Mouse (Mus musculus) liver, embryonic 11.5 days (tissue): ENCODE results near the gene Bri3bp. TPM values are rescaled to one million over a fixed set of nuclear protein-coding genes. Genes with fewer than 3 reads are reported as not detected.

Source experiments
- ATAC-seq: fragments of 200-750 bp; cut with Nextera tagmentation; replicated peaks from 2 replicates; pipeline ENCODE4 v1.8.0; 2017; ENCODE audit warnings: moderate number of reproducible peaks, mild to moderate bottlenecking, moderate TSS enrichment, moderate library complexity; ENCODE audit not compliant: low FRiP score
- DNase-seq: peaks from one replicate; pipeline ENCODE4 v3.0.0-alpha.2; 2017; ENCODE audit warnings: low spot score
- H3K27ac ChIP-seq: fragments of 300-500 bp; sonication (generic); 2 replicates; pipeline ENCODE4 v1.5.1; 2014; ENCODE audit warnings: mild to moderate bottlenecking, low read depth, low read length, control low read depth
- H3K27me3 ChIP-seq: fragments of 300-500 bp; sonication (generic); replicated peaks from 2 replicates; pipeline ENCODE4 v1.6.1; 2014; ENCODE audit warnings: low read length, mixed read lengths; ENCODE audit not compliant: control insufficient read depth, insufficient read depth
- H3K36me3 ChIP-seq: fragments of 300-500 bp; sonication (generic); 2 replicates; pipeline ENCODE4 v1.6.1; 2014; ENCODE audit warnings: mild to moderate bottlenecking, low read length, moderate library complexity, mixed read lengths; ENCODE audit not compliant: control insufficient read depth, insufficient read depth
- H3K4me1 ChIP-seq: fragments of 300-500 bp; sonication (generic); replicated peaks from 2 replicates; pipeline ENCODE4 v1.6.1; 2014; ENCODE audit warnings: low read length, mixed read lengths; ENCODE audit not compliant: control insufficient read depth, insufficient read depth
- H3K4me2 ChIP-seq: fragments of 300-500 bp; sonication (generic); 2 replicates; pipeline ENCODE4 v1.6.1; 2014; ENCODE audit warnings: mild to moderate bottlenecking, control low read depth, moderate library complexity
- H3K4me3 ChIP-seq: fragments of 300-500 bp; sonication (generic); 2 replicates; pipeline ENCODE4 v1.5.1; 2014; ENCODE audit warnings: low read depth, low read length, control low read depth
- H3K9ac ChIP-seq: fragments of 300-500 bp; sonication (generic); 2 replicates; pipeline ENCODE4 v1.6.1; 2014; ENCODE audit warnings: low read depth, low read length, control low read depth
- H3K9me3 ChIP-seq: fragments of 300-500 bp; sonication (generic); 2 replicates; pipeline ENCODE4 v1.6.1; 2016; ENCODE audit warnings: low read length, inconsistent platforms, mixed read lengths; ENCODE audit not compliant: control insufficient read depth
- whole genome bisulfite sequencing: fragments of 180-500 bp; shearing (Covaris S2); extraction: QIAGEN DNeasy Blood & Tissue Kit; methylation state at CpG from one replicate; pipeline ENCODE4 v1.1.7; 2014; 5-methylcytosine and 5-hydroxymethylcytosine counted together
- polyA plus RNA-seq: library from polyadenylated mRNA; unstranded; fragments of >200 nt; fragmentation: Nextera tagmentation; extraction: Ambion mirVana; gene quantifications from 2 replicates; pipeline ENCODE4 v1.2.1, GENCODE M21; 2014

Gene Bri3bp
- polyA plus RNA-seq, 1 experiment from 2014 or later = 67.9 TPM

DNA sequence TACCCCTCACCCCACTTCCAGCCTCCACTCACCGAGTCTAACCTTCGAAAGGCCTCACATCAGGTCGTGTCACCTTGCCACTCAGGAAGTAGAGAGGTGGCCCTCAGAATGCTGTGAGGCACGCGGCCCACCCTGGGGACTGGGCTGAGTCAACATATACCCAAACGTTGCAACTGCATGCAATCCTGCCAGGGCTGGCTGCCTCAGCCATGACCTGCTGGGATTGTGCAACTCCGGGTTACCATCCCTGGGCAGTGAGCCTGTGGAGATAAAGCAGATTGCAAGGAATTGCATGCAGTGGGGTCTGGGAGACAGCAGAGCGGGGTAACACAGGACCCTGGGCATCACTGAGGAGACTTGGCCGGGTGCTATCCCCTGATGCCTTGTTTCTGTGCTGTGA lies 11.2 kb downstream of the Bri3bp start:
- H3K4me3 ChIP-seq = no peak overlapping the region
- ATAC-seq (no peak), DNase-seq (no peak)
- no peak overlapping the region for H3K9ac ChIP-seq
- no peaks in the 10 kb centered on the region for H3K27me3 ChIP-seq
- 76% methylated on average over 9 of the region's 9 CpGs for WGBS
- no peak overlapping the region for H3K4me2 ChIP-seq
- peaks cover 13% of the 10 kb centered on the region for H3K4me1 ChIP-seq
- H3K9me3 ChIP-seq = no peaks in the 10 kb centered on the region
- peak overlapping the region; percentile 19; the same call in 1 of the 2 replicates for H3K27ac ChIP-seq
- H3K36me3 ChIP-seq = peaks cover 14% of the 10 kb centered on the region; the same call in 1 of the 2 replicates

DNA sequence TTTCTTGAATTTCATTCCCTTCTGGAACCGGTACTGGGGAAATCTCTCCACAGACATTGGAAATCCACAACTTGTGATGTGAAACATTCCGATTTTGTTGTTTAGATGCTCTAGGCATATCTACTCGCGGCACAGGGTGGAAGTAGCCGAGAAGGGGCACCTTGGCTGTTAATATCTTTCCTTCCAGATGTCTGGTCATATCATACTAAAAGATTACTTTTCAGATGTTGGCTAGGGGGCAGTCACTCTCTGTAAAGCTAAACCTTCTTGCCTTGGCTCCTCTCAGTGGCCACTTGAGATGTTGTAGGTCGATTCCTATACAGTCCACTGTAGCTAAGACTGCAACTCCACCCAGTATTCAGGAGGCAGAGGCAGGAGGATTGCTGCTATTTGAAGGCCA lies 14.7 kb downstream of the Bri3bp start:
- Histone ChIP-seq H3K27ac (no peak overlapping the region), H3K4me1 (peaks cover 15% of the 10 kb centered on the region), H3K4me3 (no peak overlapping the region), H3K27me3 (no peaks in the 10 kb centered on the region), H3K4me2 (no peak overlapping the region), H3K9me3 (no peaks in the 10 kb centered on the region), H3K36me3 (peaks cover 14% of the 10 kb centered on the region; the same call in 1 of the 2 replicates), H3K9ac (no peak overlapping the region)
- 67% methylated on average over 6 of the region's 6 CpGs for WGBS
- ATAC-seq = peak; percentile 65
- DNase-seq = no peak

DNA sequence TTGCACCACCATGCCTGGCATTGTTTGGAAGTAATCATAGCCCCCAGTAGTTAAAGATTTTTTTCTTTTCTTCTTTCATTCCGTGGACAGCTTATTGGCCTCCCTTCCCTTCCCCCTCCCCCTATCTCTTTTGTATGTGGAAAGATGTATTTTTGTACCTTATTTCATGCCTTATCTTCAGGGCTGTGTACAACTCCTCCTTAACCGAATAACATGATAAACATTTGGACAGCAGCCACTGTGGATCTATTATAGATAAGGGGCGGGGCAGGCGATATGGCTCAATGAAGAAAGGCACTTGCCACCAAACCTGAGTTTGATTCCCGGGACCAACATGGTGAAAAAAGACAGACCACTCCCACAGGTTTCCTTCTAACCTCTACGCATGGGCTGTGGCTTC lies 16.2 kb downstream of the Bri3bp start:
- Histone ChIP-seq H3K27me3 (no peaks in the 10 kb centered on the region), H3K4me3 (no peak overlapping the region), H3K4me1 (peaks cover 18% of the 10 kb centered on the region), H3K9me3 (no peaks in the 10 kb centered on the region), H3K36me3 (peaks cover 14% of the 10 kb centered on the region; the same call in 1 of the 2 replicates), H3K27ac (no peak overlapping the region; the same call in 1 of the 2 replicates), H3K4me2 (peak overlapping the region; percentile 36), H3K9ac (no peak overlapping the region)
- WGBS = 61% methylated on average over 6 of the region's 6 CpGs
- peak; percentile 48 for ATAC-seq
- DNase-seq = no peak

DNA sequence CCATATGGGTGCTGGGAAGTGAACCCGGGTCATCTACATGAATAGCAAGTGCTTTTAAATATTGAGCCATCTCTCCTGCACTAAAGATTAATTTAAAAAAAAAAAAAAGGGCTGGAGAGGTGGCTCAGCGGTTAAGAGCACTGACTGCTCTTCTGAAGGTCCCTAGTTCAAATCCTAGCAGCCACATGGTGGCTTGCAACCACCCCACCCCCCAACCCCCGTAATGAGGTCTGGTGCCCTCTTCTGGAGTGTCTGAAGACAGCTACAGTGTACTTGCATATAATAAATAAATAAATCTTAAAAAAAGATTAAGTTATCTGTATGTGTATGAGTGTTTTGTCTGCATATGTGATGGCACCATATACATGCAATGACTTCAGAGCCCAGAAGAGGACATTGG lies 19.2 kb downstream of the Bri3bp start:
- H3K27me3 ChIP-seq = no peaks in the 10 kb centered on the region
- 74% methylated on average over 3 of the region's 3 CpGs for WGBS
- no peak overlapping the region for H3K9ac ChIP-seq
- H3K27ac ChIP-seq = no peak overlapping the region
- ATAC-seq = no peak
- peaks cover 2% of the 10 kb centered on the region; the same call in 1 of the 2 replicates for H3K36me3 ChIP-seq
- no peak overlapping the region for H3K4me2 ChIP-seq
- no peak overlapping the region for H3K4me3 ChIP-seq
- H3K9me3 ChIP-seq = no peaks in the 10 kb centered on the region
- DNase-seq = no peak
- H3K4me1 ChIP-seq = peaks cover 26% of the 10 kb centered on the region

DNA sequence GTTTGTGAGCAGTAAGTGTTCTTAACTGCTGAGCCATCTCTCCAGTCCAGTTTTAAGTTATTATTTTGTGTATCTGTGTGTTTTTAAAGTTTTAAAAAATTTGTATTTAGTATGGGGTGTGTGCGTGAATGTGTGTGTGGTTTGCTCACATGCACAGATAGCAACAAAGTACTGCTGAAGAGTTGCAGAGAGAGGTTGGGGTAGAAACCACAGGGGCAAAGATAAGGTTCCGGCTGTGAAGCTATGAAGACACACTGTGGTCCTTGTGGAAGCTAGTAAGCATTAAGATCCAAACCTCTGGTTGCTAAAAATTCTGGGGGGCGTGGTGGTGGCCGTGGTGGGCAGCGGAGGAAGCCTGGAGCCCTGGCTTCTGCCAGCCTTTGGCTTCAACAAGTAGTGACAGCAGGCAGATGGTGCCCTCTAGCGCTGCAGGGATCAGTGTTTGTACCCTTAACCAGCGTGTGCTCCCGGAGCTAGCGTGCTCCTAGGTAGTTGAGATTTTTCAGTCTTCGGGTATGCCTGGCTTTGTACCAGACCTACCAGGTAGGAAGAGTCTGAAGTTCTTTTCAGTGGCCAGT lies 20.6 kb downstream of the Bri3bp start:
- peaks cover 17% of the 10 kb centered on the region for H3K4me1 ChIP-seq
- H3K27ac ChIP-seq = peak overlapping the region; percentile 2; the same call in 1 of the 2 replicates
- H3K4me3 ChIP-seq = no peak overlapping the region
- DNase-seq (no peak), ATAC-seq (no peak)
- no peaks in the 10 kb centered on the region for H3K9me3 ChIP-seq
- H3K4me2 ChIP-seq = peak overlapping the region; percentile 23
- no peaks in the 10 kb centered on the region for H3K27me3 ChIP-seq
- H3K36me3 ChIP-seq = no peaks in the 10 kb centered on the region
- H3K9ac ChIP-seq = 0 out of 2 replicates have a peak overlapping the region, but pooled peaks have one; percentile 7
- WGBS = 37% methylated on average over 10 of the region's 10 CpGs

DNA sequence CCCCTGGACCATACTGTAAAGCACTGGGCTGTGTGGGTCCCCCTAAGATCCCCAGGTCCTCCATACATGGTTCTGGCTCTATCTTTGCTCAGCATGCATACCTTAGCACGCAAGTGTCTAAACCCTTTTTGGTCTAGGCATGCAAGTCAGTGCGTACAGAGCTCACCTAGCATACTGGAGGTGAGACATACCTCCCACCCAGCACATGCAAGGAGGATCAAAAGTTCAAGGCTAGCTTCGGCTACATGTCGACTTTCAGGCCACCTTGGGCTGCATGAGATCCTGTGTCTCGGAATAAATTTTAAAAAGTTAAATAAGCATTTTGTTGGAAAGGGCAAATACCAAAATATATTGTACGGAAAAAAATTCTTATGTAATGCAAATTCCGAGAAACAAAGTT lies 23.8 kb downstream of the Bri3bp start:
- DNase-seq (no peak), ATAC-seq (no peak)
- 0 out of 2 replicates have a peak overlapping the region, but pooled peaks have one; percentile 44 for H3K4me3 ChIP-seq
- H3K4me1 ChIP-seq = peaks cover 13% of the 10 kb centered on the region
- H3K27ac ChIP-seq = peak overlapping the region; percentile 79
- peak overlapping the region; percentile 55; the same call in 1 of the 2 replicates for H3K9ac ChIP-seq
- peak overlapping the region; percentile 68 for H3K4me2 ChIP-seq
- WGBS = 40% methylated on average over 7 of the region's 7 CpGs
- H3K36me3 ChIP-seq = no peaks in the 10 kb centered on the region
- no peaks in the 10 kb centered on the region for H3K27me3 ChIP-seq
- no peaks in the 10 kb centered on the region for H3K9me3 ChIP-seq

DNA sequence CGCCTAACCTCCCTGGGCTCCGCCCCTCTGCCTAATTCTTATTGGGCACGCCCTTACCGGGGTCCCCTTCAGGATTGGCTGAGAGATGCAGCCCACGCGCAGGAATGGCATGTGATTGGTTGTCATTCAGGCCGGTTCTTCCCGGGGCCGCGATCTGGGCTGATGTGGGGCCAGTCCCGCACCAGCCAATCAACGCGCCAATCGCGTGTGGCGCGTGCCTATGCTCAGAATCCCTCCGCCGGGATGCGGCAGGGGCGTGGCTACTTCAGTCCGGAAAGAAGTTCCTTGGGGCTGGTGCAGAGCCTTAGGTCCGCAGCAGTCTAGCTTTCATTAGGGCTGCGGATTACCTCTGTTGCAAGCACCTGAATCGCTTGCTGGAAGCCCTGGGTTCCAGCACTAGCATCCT lies 24.3 kb downstream of the Bri3bp start:
- peaks cover 13% of the 10 kb centered on the region for H3K4me1 ChIP-seq
- no peaks in the 10 kb centered on the region for H3K9me3 ChIP-seq
- peak; percentile 93 for DNase-seq
- no peaks in the 10 kb centered on the region for H3K36me3 ChIP-seq
- peak overlapping the region; percentile 53; the same call in 1 of the 2 replicates for H3K9ac ChIP-seq
- peak overlapping the region; percentile 44 for H3K4me3 ChIP-seq
- WGBS = under 1% methylated on average over 25 of the region's 25 CpGs
- peak; percentile 98 for ATAC-seq
- peak overlapping the region; percentile 68 for H3K4me2 ChIP-seq
- peak overlapping the region; percentile 79; the same call in 1 of the 2 replicates for H3K27ac ChIP-seq
- H3K27me3 ChIP-seq = no peaks in the 10 kb centered on the region

DNA sequence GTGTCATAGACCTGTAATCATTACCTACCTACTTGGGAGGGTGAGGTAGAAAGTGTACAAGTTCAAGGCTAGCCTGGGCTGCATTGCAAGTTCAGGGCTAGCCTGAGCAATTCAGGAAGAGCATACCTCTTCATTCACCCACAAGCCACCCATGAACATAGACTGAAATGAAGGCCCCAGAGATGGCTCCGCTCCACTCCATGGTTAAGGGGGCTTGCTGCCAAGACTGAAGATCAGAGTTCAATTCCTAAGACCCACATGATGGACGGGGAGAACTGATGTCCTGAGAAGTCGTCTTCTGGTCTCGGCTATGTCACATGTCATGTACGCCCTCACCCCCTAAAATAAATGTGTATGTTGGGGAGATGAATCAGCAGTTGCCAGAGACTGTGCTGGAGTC lies 25.1 kb downstream of the Bri3bp start:
- Histone ChIP-seq H3K9me3 (no peaks in the 10 kb centered on the region), H3K4me1 (peaks cover 13% of the 10 kb centered on the region), H3K27ac (no peak overlapping the region), H3K9ac (no peak overlapping the region), H3K4me2 (peak overlapping the region; percentile 68), H3K36me3 (no peaks in the 10 kb centered on the region), H3K4me3 (no peak overlapping the region), H3K27me3 (no peaks in the 10 kb centered on the region)
- DNase-seq (no peak), ATAC-seq (no peak)
- WGBS = 81% methylated on average over 5 of the region's 5 CpGs

DNA sequence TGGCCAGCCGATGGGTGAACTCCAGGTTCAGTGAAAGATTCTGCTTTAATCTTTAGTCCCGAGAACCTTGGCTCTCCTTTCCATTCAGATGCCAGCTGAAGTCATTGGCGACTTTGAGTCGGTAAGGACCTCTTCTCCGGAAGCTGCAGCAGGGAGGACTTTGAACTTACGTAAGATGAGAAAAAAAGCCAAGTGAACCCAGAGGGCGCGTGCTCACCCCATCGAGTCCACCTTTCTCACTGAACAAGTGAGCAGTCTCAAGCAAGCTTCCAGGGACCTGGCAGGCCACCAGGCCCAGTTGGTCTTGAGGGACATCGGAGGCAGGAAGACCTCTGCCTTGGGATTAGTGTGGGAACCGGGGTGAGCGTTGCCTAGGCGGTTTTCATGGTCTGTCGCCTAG lies 25.9 kb downstream of the Bri3bp start:
- no peaks in the 10 kb centered on the region for H3K9me3 ChIP-seq
- no peak overlapping the region for H3K9ac ChIP-seq
- H3K4me2 ChIP-seq = no peak overlapping the region
- WGBS = 84% methylated on average over 14 of the region's 14 CpGs
- H3K27ac ChIP-seq = no peak overlapping the region
- H3K4me3 ChIP-seq = no peak overlapping the region
- DNase-seq (no peak), ATAC-seq (no peak)
- no peaks in the 10 kb centered on the region for H3K27me3 ChIP-seq
- no peaks in the 10 kb centered on the region for H3K36me3 ChIP-seq
- peaks cover 13% of the 10 kb centered on the region for H3K4me1 ChIP-seq
